Mouse (Mus musculus) lung, adult 2 months (tissue): Measurements from ENCODE around the gene Dpf3.

ENCODE experiments used
- CTCF ChIP-seq: fragments of 200-500 bp; IDR thresholded peaks from 2 replicates; pipeline ENCODE4 v1.5.1; 2011; ENCODE audit warnings: mild to moderate bottlenecking, low read length, control low read depth; ENCODE audit not compliant: insufficient read depth
- POLR2A ChIP-seq: fragments of 200-500 bp; IDR thresholded peaks from 2 replicates; pipeline ENCODE4 v1.6.1; 2011; ENCODE audit warnings: low read depth, mild to moderate bottlenecking, control low read depth, low read length, borderline replicate concordance; ENCODE audit errors: extremely low read depth

DNA sequence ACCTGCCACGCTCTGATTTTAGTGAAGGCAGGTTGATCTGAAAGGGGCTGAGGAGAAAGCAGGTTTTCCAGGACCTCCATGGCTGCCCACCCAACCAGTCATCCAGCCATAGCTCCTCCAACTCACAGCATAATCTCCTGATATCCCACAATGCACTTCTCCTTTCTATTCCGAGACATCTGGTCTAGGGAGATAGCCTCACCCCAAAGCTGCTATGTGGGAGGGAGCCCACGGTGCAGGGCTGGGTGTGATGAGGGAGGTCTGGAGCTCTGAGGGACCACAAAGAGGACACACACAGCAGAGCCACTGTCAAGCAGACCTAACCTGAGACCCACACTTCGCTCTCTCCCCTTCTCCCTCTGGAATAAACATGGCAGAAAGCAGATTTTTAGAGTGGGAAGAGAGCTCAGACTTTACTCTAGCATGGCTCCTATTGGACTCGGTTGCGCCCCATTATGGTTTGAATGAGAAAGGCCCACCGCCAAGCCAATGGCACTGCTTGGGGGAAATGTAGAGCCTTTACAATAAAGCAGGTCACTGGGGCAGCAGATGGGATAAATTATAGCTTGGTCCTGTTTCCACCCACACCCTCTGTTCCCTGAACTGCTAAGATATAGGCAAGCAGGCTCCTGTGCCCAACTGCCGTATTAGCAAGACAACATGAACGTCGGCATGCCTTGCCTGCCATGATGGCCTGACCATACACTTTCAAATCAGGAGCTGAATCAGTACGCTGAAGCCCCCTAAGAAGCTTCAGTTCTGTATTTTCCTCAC is 178.3 kb downstream of the Dpf3 start:
- TF ChIP-seq CTCF, result no peak
- TF ChIP-seq POLR2A, result no peak
